Mouse (Mus musculus) gonadal fat pad, adult 2 months (tissue): ENCODE results near the gene Acaa1b. TPM values are rescaled to one million over a fixed set of nuclear protein-coding genes. Genes with fewer than 3 reads are reported as not detected.

Experiments used
- DNase-seq: peaks from one replicate; pipeline ENCODE4 v3.0.0-alpha.2; 2012; ENCODE audit warnings: low read depth
- polyA plus RNA-seq: library from polyadenylated mRNA; depleted of rRNA; stranded (reverse); fragments of >200 nt; gene quantifications from 2 replicates; pipeline ENCODE4 v1.2.3, GENCODE M21; 2012

Acaa1b gene
- polyA plus RNA-seq, 1 experiment = 48.1 TPM

GRCm38 (mm10) chr9:119144696-119145095 is 12.2 kb downstream of the Acaa1b start:
- no peak for DNase-seq

DNA sequence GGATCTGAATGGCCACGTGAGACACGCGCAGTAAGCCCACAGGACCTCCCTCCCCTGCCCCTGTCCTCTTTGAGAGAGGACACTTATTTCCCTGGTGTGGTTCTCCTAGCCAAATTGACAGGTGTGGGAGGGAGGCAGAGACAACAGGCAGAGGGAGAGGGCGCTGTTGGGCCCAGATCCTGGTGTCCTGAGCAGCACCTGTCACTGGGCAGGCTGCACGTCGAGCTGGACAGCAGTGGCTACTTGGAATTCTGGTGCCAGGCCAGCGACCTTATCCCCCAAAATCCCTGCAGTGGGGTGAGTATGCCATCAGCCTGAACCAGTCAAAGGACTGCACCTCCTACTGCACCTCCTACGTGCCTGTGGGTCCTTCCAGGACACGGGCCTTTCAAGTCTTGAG is 13.5 kb downstream of the Acaa1b start:
- no peak for DNase-seq

- no peak for DNase-seq
Observed at GRCm38 (mm10) chr9:119142066-119142465, 14.8 kb downstream of the Acaa1b start.

GRCm38 (mm10) chr9:119138836-119139235 is 18.1 kb downstream of the Acaa1b start:
- DNase-seq = no peak

GRCm38 (mm10) chr9:119130692-119131091 is 26.2 kb downstream of the Acaa1b start:
- no peak for DNase-seq

- no peak for DNase-seq
Observed at GRCm38 (mm10) chr9:119128436-119129181, 28.3 kb downstream of the Acaa1b start.

DNA sequence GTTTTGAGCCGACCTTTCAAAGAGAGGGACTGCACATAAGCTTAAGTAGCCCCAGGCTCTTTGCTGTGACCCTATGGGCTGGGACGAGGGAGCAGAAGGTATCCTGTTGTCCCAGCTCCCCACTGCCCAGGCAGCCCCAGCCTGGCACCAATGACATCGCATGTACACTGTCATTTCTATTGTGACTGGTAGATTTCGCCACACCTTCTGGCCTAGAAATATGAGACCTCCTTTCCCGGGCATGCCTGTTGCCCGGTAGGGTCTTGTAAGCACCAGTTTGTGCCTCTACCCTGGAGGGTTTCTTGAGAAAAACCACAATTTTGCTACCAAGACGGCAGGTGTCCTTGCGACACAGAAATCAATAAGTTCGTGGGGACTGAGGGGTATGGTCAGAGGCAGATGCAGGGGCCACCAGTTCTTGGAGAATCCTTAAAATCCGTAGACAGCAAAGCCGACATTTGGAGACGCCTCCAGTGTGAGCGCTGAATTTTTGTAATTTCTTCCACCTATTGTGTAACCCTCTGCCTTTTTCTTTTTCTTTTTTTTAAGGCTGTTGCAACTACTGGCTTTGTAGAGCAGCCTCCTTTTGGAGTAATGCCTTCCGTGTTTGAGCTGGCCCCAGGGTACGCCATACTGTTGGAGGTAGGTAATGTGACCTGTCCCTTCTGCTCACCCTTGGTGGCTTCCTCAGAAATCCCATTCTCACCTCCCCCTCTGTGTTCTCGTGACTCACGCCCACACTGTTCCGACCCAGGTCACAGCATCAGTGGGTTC is 34.1 kb downstream of the Acaa1b start:
- peak; percentile 40 for DNase-seq

- no peak for DNase-seq
Observed at GRCm38 (mm10) chr9:119120168-119120560, 36.7 kb downstream of the Acaa1b start.

DNA sequence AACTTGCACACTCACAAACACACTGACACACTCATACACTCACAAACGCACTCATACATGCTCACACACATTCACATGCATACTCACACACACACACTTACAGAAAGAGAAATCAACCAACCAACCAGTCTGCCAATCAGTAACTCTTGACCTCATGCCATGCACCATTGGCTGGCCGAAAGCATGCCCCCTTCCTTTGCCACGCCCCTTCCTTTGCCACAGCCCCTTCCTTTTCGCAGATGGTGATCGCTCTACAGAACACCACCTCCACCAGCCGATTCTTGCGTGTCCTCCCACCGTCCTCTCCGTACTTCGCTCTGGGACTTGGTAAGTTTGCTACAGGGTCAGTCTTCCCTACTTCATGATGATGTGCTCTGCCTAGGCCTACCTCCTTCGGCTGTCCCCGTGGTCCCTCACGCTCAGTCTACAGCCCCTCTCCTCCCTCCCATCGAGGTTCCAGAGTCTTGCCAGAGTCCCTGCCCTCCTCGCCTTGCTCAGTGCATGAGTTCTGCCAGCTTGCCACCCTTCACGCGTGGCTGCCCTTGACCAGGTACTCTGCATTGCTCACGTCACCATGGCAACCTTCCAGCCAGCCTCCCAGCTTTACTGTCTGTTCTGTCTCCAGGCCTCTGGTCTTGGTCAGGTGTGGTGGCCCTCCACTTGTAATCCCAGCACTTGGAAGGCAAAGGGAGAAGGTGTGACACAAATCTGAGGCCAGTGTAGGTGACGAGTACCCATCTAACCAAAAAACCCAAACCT is 37.3 kb downstream of the Acaa1b start:
- DNase-seq = no peak

DNA sequence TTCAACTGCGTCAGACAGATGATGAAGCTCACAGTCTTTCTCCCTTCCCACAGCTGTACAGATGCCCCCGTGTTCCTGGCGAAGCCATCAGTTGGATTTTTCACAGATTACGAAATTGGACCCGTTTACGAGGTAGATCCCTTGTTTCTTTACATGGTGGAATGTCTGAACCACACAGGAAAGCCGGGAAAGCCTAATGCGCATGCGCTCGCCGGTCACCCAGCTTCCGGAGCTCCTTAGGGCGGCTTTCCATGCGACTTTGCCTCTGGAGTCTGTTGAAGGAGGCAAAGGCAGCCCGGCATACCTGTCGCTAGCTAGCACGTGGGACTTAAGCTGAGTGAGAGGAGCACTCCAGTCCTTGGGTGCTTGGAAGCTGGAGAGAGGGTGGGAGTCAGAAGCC is 42.0 kb downstream of the Acaa1b start:
- no peak for DNase-seq

- no peak for DNase-seq
Observed at GRCm38 (mm10) chr9:119110640-119111039, 46.3 kb downstream of the Acaa1b start.

- no peak for DNase-seq
Observed at GRCm38 (mm10) chr9:119109685-119110353, 47.1 kb downstream of the Acaa1b start.

DNA sequence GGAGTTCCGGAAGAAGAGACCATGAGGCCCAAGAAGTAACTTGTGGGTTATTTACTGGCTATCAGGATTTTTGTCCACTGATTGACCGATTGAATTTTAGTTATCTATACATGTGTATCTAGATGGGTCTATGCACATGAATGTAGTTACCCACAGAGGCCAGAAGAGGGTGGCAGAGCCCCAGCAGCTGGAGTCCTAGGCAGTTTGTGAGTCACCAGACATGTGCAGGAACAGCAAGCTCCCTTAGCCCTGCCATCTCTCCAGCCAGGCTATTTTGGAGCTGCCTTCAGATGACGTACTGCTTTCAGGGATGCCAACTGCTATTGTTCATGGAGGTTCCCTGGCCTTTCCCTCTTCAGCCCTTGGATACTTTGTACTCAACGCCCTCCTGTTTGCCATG is 49.3 kb downstream of the Acaa1b start:
- no peak for DNase-seq

DNA sequence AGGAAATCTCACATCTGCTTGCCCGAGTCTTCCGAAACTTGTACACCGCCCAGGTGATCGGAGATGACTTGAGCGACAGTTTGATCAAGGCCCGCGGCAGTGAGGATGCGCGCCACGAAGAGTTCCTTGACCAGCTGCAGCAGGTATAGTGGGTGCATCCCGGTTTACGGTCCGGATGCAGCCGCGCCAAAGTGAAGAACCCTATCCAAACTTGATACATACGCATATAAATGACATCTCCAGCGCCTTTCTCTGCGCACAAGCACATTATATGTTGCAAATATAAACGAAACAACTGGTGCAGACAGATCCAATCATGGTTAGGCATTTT is 54.1 kb downstream of the Acaa1b start:
- DNase-seq = no peak

DNA sequence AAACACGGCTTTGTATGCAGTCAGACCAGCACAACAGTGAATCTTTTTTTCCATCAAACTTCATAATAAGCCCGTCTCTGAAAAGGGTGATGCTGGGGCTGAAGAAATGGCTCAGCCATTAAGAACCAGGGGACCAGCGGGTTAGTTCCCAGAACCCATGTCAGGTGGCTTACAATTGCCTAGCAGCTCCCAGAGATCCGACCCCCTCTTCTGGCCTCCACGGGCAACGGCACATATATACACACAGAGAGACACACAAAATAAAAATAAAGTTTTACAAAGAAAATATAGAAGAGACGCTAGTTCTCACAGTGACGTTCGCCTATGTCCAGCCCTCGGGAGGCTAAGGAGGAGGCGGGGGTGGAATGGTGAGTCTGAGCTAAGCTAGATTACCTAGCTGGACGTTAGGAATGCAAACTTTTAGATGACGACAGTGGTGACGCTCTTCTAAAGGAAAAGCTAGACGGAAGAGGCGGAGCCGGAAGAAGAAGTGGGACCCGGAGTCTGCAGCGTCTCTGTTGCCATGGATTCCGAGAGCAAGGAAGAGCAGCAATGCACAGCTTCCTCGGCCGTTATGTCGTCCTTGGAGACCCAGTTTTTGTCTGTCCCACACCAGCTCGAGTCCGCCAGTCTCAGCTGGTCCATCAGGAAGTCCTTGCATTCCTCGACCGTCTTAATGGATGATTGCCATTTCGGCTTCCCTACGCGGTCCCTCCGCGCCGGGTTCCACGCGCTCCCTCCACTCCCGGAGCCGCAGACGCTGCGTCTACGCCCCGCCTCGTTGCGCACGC is 54.7 kb downstream of the Acaa1b start, which contains the start of gene Dlec1:
TSS of gene Dlec1 (plus strand) at position 487 of the 791 bp plus-strand sequence.
- DNase-seq = no peak

DNA sequence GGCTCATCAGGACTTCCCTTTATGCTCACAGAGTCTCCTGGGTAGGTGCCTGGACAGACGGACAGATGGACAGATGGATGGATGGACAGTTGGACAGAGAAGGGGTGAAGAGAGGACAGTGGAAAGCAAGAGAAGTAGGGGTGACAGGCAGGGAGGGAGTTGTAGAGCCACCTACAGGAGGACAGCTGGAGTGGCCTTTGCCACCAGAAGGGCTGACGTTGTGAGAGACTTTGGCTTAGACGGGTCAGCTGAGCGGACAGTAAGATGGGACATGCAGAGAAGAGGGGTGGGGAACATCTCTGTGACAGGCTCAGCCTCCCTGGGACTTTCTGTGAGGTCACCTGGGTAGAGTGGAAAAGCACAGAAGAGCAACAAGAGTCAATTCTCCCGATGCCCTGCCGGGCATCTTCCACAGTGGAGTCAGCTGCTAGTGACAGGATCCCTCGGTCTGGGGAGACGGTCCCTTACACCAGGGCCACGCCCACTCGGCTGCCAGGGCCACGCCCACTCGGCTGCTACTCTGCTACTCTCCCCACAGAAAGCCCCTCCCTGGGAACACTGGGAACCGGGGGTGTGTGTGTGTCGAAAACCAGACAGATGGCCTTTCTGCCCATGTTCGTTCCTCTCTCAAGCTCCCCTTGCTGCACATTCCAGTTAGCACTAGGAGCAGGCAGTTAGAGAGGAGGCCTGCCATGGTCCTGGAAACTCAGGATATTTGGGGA is 56.6 kb downstream of the Acaa1b start:
- DNase-seq = no peak
